Comparison of ENCODE assay signal across 19 mouse cellular contexts in genomic region chr10:59268754-59269153, GRCm38 (mm10).
"Had no signal": no experiment of that assay in that cellular context is flagged by ENCODE, and none has a peak within 500 bp of the region (broad histone marks: within the 10 kb centered on the region; RNA-seq: fewer than 3 reads in every experiment).

No protein-coding gene starts in this region.

- H3K27ac ChIP-seq: layer of hippocampus, adult 2 months; left cerebral cortex, adult 2 months; liver, embryonic 12.5 days; liver, embryonic 15.5 days; lung, embryonic 15.5 days; midbrain, embryonic 10.5 days; midbrain, embryonic 13.5 days; stomach, postnatal 0 days had no signal

- H3K4me1 ChIP-seq: midbrain, embryonic 13.5 days had no signal

- H3K4me3 ChIP-seq: layer of hippocampus, adult 2 months; left cerebral cortex, adult 2 months; liver, embryonic 12.5 days; liver, embryonic 15.5 days; lung, embryonic 15.5 days; megakaryocyte, embryonic 14.5 days; midbrain, embryonic 10.5 days; midbrain, embryonic 13.5 days had no signal

- H3K9ac ChIP-seq: liver, embryonic 12.5 days; liver, embryonic 15.5 days; lung, embryonic 15.5 days; midbrain, embryonic 13.5 days had no signal

- H3K4me2 ChIP-seq: liver, embryonic 12.5 days; liver, embryonic 15.5 days; lung, embryonic 15.5 days; midbrain, embryonic 13.5 days had no signal

- ATAC-seq: intestine, postnatal 0 days; liver, embryonic 12.5 days; midbrain, embryonic 13.5 days; midbrain, embryonic 16.5 days had no signal

- H3K27me3 ChIP-seq: liver, embryonic 12.5 days; liver, embryonic 15.5 days; lung, embryonic 15.5 days; midbrain, embryonic 13.5 days had no signal

- DNase-seq: kidney, postnatal 14 days; layer of hippocampus, adult 9-11 months; lung, adult 18-20 months; lung, postnatal 10 days; lung, postnatal 36 days; thymus, adult 2 months; thymus, postnatal 14 days; thymus, postnatal 4 days had no signal

- H3K36me3 ChIP-seq: liver, embryonic 12.5 days; liver, embryonic 15.5 days; lung, embryonic 15.5 days; midbrain, embryonic 10.5 days; midbrain, embryonic 13.5 days had no signal

- H3K9me3 ChIP-seq: liver, embryonic 12.5 days; liver, embryonic 15.5 days; lung, embryonic 15.5 days; megakaryocyte, embryonic 14.5 days; midbrain, embryonic 10.5 days; midbrain, embryonic 13.5 days had no signal
